Mouse (Mus musculus) forebrain, embryonic 11.5 days (tissue): ENCODE measurements around the gene Phkg1. TPM values are rescaled to one million over a fixed set of nuclear protein-coding genes. Genes with fewer than 3 reads are reported as not detected.

Experiments
- ATAC-seq: fragments of 200-750 bp; cut with Nextera tagmentation; replicated peaks from 2 replicates; pipeline ENCODE4 v1.8.0; 2017; ENCODE audit warnings: moderate TSS enrichment; ENCODE audit not compliant: low FRiP score
- DNase-seq: peaks from one replicate; pipeline ENCODE4 v3.0.0-alpha.2; 2017; ENCODE audit warnings: low spot score
- H3K27ac ChIP-seq: fragments of 300-500 bp; sonication (generic); 2 replicates; pipeline ENCODE4 v1.5.1; 2014; ENCODE audit warnings: low read depth, low read length
- H3K27me3 ChIP-seq: fragments of 300-500 bp; sonication (generic); 2 replicates; pipeline ENCODE4 v1.6.1; 2014; ENCODE audit warnings: mild to moderate bottlenecking, low read length, mixed read lengths; ENCODE audit not compliant: control insufficient read depth, insufficient read depth
- H3K36me3 ChIP-seq: fragments of 300-500 bp; sonication (generic); 2 replicates; pipeline ENCODE4 v1.6.1; 2014; ENCODE audit warnings: mild to moderate bottlenecking, low read length, moderate library complexity, mixed read lengths; ENCODE audit not compliant: control insufficient read depth, insufficient read depth
- H3K4me1 ChIP-seq: fragments of 300-500 bp; sonication (generic); replicated peaks from 2 replicates; pipeline ENCODE4 v1.6.1; 2014; ENCODE audit warnings: low read length, mixed read lengths; ENCODE audit not compliant: control insufficient read depth, insufficient read depth
- H3K4me2 ChIP-seq: fragments of 300-500 bp; sonication (generic); 2 replicates; pipeline ENCODE4 v1.6.1; 2014; ENCODE audit warnings: low read depth, mild to moderate bottlenecking, low read length, moderate library complexity, mixed read lengths; ENCODE audit not compliant: severe bottlenecking
- H3K4me3 ChIP-seq: fragments of 300-500 bp; sonication (generic); 2 replicates; pipeline ENCODE4 v1.5.1; 2014; ENCODE audit warnings: low read depth, low read length
- H3K9ac ChIP-seq: fragments of 300-500 bp; sonication (generic); 2 replicates; pipeline ENCODE4 v1.6.1; 2014; ENCODE audit warnings: low read length
- H3K9me3 ChIP-seq: fragments of 300-500 bp; sonication (generic); 2 replicates; pipeline ENCODE4 v1.6.1; 2016; ENCODE audit warnings: low read length, mixed read lengths; ENCODE audit not compliant: control insufficient read depth
- WGBS: fragments of 180-500 bp; shearing (Covaris S2); extraction: QIAGEN DNeasy Blood & Tissue Kit; methylation state at CpG from one replicate; pipeline ENCODE4 v1.1.7; 2014; 5-methylcytosine and 5-hydroxymethylcytosine counted together
- polyA plus RNA-seq: library from polyadenylated mRNA; unstranded; fragments of >200 nt; fragmentation: Nextera tagmentation; extraction: Ambion mirVana; gene quantifications from 2 replicates; pipeline ENCODE4 v1.2.1, GENCODE M21; 2014

Gene Phkg1
- polyA plus RNA-seq, 1 experiment from 2014 or later = 0.33 TPM

GRCm38 (mm10) chr5:129886271-129886670 lies 12.1 kb downstream of the Phkg1 start:
- WGBS = 59% methylated on average over 10 of the region's 10 CpGs
- peak overlapping the region; percentile 83 for H3K4me3 ChIP-seq
- ATAC-seq (no peak), DNase-seq (no peak)
- H3K27ac ChIP-seq = no peak overlapping the region
- peaks cover 9% of the 10 kb centered on the region; the same call in 1 of the 2 replicates for H3K36me3 ChIP-seq
- no peaks in the 10 kb centered on the region for H3K27me3 ChIP-seq
- H3K4me1 ChIP-seq = 0 out of 2 replicates have a peak, but pooled peaks cover 5% of the 10 kb centered on the region
- H3K9ac ChIP-seq = peak overlapping the region; percentile 89
- H3K4me2 ChIP-seq = peak overlapping the region; percentile 80
- H3K9me3 ChIP-seq = no peaks in the 10 kb centered on the region

GRCm38 (mm10) chr5:129879888-129880287 lies 18.5 kb downstream of the Phkg1 start:
- no peaks in the 10 kb centered on the region for H3K27me3 ChIP-seq
- no peaks in the 10 kb centered on the region for H3K9me3 ChIP-seq
- H3K36me3 ChIP-seq = peaks cover 15% of the 10 kb centered on the region; the same call in 1 of the 2 replicates
- H3K27ac ChIP-seq = no peak overlapping the region
- no peak overlapping the region for H3K4me2 ChIP-seq
- no peak for ATAC-seq
- H3K9ac ChIP-seq = no peak overlapping the region
- 79% methylated on average over 3 of the region's 3 CpGs for WGBS
- no peak for DNase-seq
- no peak overlapping the region for H3K4me3 ChIP-seq
- H3K4me1 ChIP-seq = no peaks in the 10 kb centered on the region

- H3K36me3 ChIP-seq = peaks cover 15% of the 10 kb centered on the region; the same call in 1 of the 2 replicates
- H3K27ac ChIP-seq = no peak overlapping the region
- 64% methylated on average over 2 of the region's 2 CpGs for WGBS
- H3K9ac ChIP-seq = no peak overlapping the region
- peak; percentile 66 for DNase-seq
- H3K4me2 ChIP-seq = no peak overlapping the region
- H3K4me1 ChIP-seq = no peaks in the 10 kb centered on the region
- no peaks in the 10 kb centered on the region for H3K9me3 ChIP-seq
- H3K4me3 ChIP-seq = no peak overlapping the region
- no peak for ATAC-seq
- no peaks in the 10 kb centered on the region for H3K27me3 ChIP-seq
Observed at GRCm38 (mm10) chr5:129878946-129879345, 19.4 kb downstream of the Phkg1 start.

- ATAC-seq (no peak), DNase-seq (no peak)
- Histone ChIP-seq H3K9me3 (no peaks in the 10 kb centered on the region), H3K4me1 (no peaks in the 10 kb centered on the region), H3K36me3 (peaks cover 10% of the 10 kb centered on the region; the same call in 1 of the 2 replicates), H3K4me2 (no peak overlapping the region), H3K27ac (no peak overlapping the region), H3K4me3 (no peak overlapping the region), H3K9ac (no peak overlapping the region), H3K27me3 (no peaks in the 10 kb centered on the region)
- WGBS = 70% methylated on average over 9 of the region's 9 CpGs
Observed at GRCm38 (mm10) chr5:129877731-129878455, 20.5 kb downstream of the Phkg1 start.

GRCm38 (mm10) chr5:129875098-129875497 lies 23.3 kb downstream of the Phkg1 start:
- Histone ChIP-seq H3K4me1 (no peaks in the 10 kb centered on the region), H3K27me3 (no peaks in the 10 kb centered on the region), H3K36me3 (no peaks in the 10 kb centered on the region; the same call in 1 of the 2 replicates), H3K9ac (no peak overlapping the region), H3K9me3 (no peaks in the 10 kb centered on the region), H3K27ac (no peak overlapping the region), H3K4me2 (no peak overlapping the region), H3K4me3 (no peak overlapping the region)
- ATAC-seq = no peak
- no peak for DNase-seq
- 79% methylated on average over 11 of the region's 11 CpGs for WGBS

- DNase-seq (no peak), ATAC-seq (no peak)
- Histone ChIP-seq H3K27me3 (no peaks in the 10 kb centered on the region), H3K27ac (no peak overlapping the region), H3K4me1 (no peaks in the 10 kb centered on the region), H3K9ac (no peak overlapping the region), H3K4me3 (no peak overlapping the region), H3K4me2 (no peak overlapping the region), H3K9me3 (no peaks in the 10 kb centered on the region), H3K36me3 (no peaks in the 10 kb centered on the region; the same call in 1 of the 2 replicates)
- WGBS = 86% methylated on average over 12 of the region's 12 CpGs
Observed at GRCm38 (mm10) chr5:129873942-129874341, 24.4 kb downstream of the Phkg1 start.

- Histone ChIP-seq H3K4me3 (no peak overlapping the region), H3K27me3 (no peaks in the 10 kb centered on the region), H3K36me3 (no peaks in the 10 kb centered on the region), H3K4me2 (no peak overlapping the region), H3K4me1 (no peaks in the 10 kb centered on the region), H3K9ac (no peak overlapping the region), H3K9me3 (no peaks in the 10 kb centered on the region), H3K27ac (no peak overlapping the region)
- DNase-seq = no peak
- ATAC-seq = no peak
- WGBS = 83% methylated on average over 2 of the region's 2 CpGs
Observed at GRCm38 (mm10) chr5:129871238-129871637, 27.1 kb downstream of the Phkg1 start.

GRCm38 (mm10) chr5:129869238-129869995 lies 28.9 kb downstream of the Phkg1 start:
- Histone ChIP-seq H3K9ac (no peak overlapping the region), H3K4me2 (no peak overlapping the region), H3K27me3 (no peaks in the 10 kb centered on the region), H3K36me3 (no peaks in the 10 kb centered on the region), H3K4me1 (no peaks in the 10 kb centered on the region), H3K4me3 (no peak overlapping the region), H3K27ac (no peak overlapping the region), H3K9me3 (no peaks in the 10 kb centered on the region)
- DNase-seq = no peak
- ATAC-seq = no peak
- WGBS = 90% methylated on average over 19 of the region's 19 CpGs
